Mouse (Mus musculus): ENCODE results near the gene Naa50. TPM values are rescaled to one million over a fixed set of nuclear protein-coding genes. Genes with fewer than 3 reads are reported as not detected.

Naa50 gene
- polyA plus RNA-seq, 1 experiment from 2014 or later = 91.3 TPM

DNA sequence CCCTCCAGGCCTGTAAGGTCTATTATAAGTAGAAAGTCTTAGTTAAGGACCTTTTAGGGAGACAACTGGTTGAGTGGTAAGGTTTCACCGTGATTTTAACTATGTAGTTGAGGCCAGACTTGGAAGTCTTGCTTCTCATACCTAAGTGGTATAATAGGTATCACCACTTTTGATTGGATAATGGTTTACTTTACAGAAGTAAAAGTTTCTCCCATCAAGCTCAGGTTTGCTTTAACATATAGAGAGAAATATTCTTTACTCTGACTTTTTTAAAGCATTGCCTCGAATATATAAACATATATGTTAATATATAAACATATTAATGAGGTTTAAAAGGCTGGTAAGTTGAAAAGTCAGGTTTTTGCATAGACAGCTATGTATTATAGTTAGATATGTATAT lies 24.2 kb downstream of the Naa50 start:
- WGBS = 87% methylated on average over 2 of the region's 2 CpGs
- ATAC-seq (ENCODE audit: low read depth) = no peak
- no peaks in the 10 kb centered on the region for H3K9me3 ChIP-seq (ENCODE audit: control insufficient read depth, low read length)

DNA sequence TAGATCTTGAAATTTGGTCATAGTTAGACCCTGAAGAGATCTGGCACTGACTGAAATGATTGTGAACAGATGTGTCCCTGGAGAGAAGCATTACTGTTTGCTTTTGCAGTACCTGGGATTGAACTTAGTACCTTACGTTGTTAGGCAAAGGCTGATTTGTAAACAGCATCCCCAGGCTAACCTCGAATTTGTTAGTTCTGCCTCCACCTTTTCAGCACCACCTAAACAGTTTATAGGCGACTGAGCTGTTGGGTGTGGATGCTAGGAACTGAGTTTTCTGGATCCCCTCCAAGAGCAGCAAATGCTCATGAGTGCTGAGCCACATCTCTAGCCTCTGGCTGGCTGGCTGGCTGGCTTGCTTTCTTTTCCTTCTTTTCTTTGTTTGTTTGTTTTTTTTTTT lies 25.6 kb downstream of the Naa50 start:
- no peaks in the 10 kb centered on the region for H3K36me3 ChIP-seq (ENCODE audit: control insufficient read depth, insufficient read depth, low read length)
- no peak overlapping the region for H3K9ac ChIP-seq (ENCODE audit: low read length)
- H3K4me3 ChIP-seq (ENCODE audit: low read length) = no peak overlapping the region
- no peak for ATAC-seq (ENCODE audit: low read depth)
- no peak overlapping the region for H3K4me2 ChIP-seq (ENCODE audit: low read depth, low read length)
- H3K9me3 ChIP-seq (ENCODE audit: control insufficient read depth, low read length) = no peaks in the 10 kb centered on the region
- no peaks in the 10 kb centered on the region for H3K27me3 ChIP-seq (ENCODE audit: control insufficient read depth, insufficient read depth, low read depth, low read length)
- WGBS = 47% methylated on average over 3 of the region's 3 CpGs
- H3K27ac ChIP-seq (ENCODE audit: low read length) = no peak overlapping the region
- no peaks in the 10 kb centered on the region for H3K4me1 ChIP-seq (replicated peaks; ENCODE audit: control insufficient read depth, insufficient read depth, low read length)

More for the DNA sequence above, 24.2 kb downstream of the Naa50 start:
- no peaks in the 10 kb centered on the region for H3K27me3 ChIP-seq (ENCODE audit: control insufficient read depth, insufficient read depth, low read depth, low read length)
- H3K4me3 ChIP-seq (ENCODE audit: low read length) = no peak overlapping the region
- H3K4me1 ChIP-seq (replicated peaks; ENCODE audit: control insufficient read depth, insufficient read depth, low read length) = no peaks in the 10 kb centered on the region
- H3K9ac ChIP-seq (ENCODE audit: low read length) = no peak overlapping the region
- H3K4me2 ChIP-seq (ENCODE audit: low read depth, low read length) = no peak overlapping the region
- no peak overlapping the region for H3K27ac ChIP-seq (ENCODE audit: low read length)
- peaks cover 2% of the 10 kb centered on the region; the same call in 1 of the 2 replicates for H3K36me3 ChIP-seq (ENCODE audit: control insufficient read depth, insufficient read depth, low read length)

DNA sequence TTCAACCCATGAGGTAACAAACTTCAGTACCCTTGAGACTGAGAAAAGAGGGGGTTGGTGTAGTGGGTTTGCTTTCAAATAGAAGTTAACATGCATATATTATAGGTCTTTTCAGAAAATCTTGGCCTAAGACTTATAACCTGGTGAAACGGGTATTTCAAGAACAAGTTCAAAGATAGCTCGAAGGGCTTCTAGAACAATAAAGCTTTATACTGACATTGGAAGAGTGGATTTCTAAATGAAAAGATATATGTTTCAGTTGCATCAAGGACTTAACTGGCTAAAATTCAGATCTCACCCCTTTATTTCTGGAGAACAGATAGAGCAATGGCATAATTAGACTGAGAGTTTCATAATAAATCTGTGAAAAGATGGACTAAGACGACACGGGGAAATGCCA lies 29.4 kb downstream of the Naa50 start:
- Histone ChIP-seq H3K27me3 (ENCODE audit: control insufficient read depth, insufficient read depth, low read depth, low read length) (no peaks in the 10 kb centered on the region), H3K27ac (ENCODE audit: low read length) (no peak overlapping the region), H3K9ac (ENCODE audit: low read length) (no peak overlapping the region), H3K4me3 (ENCODE audit: low read length) (no peak overlapping the region), H3K4me1 (replicated peaks; ENCODE audit: control insufficient read depth, insufficient read depth, low read length) (peaks cover 2% of the 10 kb centered on the region), H3K36me3 (ENCODE audit: control insufficient read depth, insufficient read depth, low read length) (no peaks in the 10 kb centered on the region), H3K4me2 (ENCODE audit: low read depth, low read length) (no peak overlapping the region), H3K9me3 (ENCODE audit: control insufficient read depth, low read length) (no peaks in the 10 kb centered on the region)
- 64% methylated on average over 4 of the region's 4 CpGs for WGBS
- no peak for ATAC-seq (ENCODE audit: low read depth)

DNA sequence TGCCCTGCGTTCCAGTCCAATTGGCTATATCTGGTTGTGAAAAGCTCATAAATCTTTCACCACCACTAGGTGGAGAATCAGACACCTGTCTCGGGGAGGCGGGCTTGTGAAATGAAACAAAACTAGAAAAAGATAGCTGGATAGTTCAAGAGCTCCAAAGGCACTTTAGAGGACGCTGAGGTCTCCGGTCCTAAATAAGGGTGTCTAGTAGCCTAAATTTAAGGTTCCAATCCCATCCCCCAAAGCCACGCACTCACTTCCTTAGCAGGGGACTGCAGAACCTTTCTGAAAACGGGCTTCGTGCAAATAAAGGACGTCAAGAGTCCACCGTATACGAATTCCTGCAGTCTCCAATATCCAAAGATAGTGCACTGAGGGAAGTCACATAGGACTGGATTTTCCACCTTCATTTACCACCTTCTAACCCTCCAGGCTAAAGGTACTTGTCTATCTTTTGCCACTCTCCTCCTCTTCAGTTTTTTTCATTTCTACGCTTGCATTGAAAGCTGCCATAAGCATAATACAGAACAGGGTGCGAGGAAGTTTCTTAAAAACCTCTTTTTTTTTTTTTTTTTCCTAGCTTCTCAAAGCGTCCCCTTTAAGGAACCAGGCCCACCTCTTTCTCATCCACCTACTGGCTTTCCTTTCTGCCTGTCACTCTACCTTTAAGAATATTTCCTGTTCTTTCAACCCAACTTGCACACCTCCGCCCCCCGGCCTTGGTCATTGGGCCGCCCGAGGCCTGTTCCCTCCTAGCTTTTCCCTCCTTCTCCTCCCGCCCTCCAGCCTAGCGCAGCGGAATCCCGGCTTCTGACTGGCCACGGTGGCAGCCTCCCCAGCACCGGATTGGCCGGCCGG lies 32.9 kb downstream of the Naa50 start:
- peak overlapping the region; percentile 95 for H3K9ac ChIP-seq (ENCODE audit: low read length)
- H3K27ac ChIP-seq (ENCODE audit: low read length) = peak overlapping the region; percentile 90
- under 1% methylated on average over 26 of the region's 26 CpGs for WGBS
- H3K27me3 ChIP-seq (ENCODE audit: control insufficient read depth, insufficient read depth, low read depth, low read length) = no peaks in the 10 kb centered on the region
- H3K4me2 ChIP-seq (ENCODE audit: low read depth, low read length) = peak overlapping the region; percentile 70
- H3K4me3 ChIP-seq (ENCODE audit: low read length) = peak overlapping the region; percentile 68
- H3K4me1 ChIP-seq (replicated peaks; ENCODE audit: control insufficient read depth, insufficient read depth, low read length) = peaks cover 12% of the 10 kb centered on the region
- no peaks in the 10 kb centered on the region for H3K9me3 ChIP-seq (ENCODE audit: control insufficient read depth, low read length)
- H3K36me3 ChIP-seq (ENCODE audit: control insufficient read depth, insufficient read depth, low read length) = no peaks in the 10 kb centered on the region
- ATAC-seq (ENCODE audit: low read depth) = peak; percentile 100

DNA sequence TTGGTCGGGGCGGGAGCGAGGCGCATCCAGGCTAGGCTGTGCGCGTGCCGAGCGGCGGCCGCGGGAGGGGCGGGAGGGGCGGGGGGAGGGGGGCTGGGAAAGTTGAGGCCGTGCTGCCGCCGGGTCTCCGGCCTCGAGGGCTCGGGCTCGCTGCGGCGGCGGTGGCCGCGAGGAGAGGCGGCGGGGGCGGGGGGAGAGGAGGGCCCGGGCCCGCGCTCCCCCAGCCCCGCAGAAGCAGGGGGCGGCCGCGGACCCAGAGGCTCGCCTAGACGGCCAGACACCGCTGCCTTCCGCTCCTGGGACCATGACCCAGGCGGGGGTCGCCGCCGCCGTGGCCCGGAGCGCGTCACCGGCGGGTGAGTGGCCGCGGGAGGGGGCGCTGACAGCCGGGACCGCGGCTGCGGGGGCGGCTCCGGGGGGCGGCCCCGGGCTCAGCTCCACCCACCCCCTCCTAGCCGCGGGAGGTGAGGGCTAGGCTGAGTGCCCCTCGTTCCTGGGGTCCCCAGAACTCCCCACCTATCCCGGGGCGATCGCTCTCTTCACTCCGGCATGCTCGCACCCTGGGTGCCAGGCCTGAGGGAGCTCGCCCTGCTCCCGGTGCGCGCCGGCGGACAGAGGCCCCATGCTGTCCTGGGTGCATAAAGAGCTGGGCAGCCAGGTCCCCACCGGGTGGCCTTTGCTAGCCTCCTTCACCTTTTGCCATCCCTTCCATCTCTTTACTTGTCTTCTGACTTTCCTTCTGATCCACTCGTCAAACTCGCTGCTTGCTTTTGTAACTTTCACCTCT lies 33.7 kb downstream of the Naa50 start, which contains the start of gene Usf3:
Usf3 (plus strand) TSS at position 92 of the 787 bp plus-strand sequence.
- ATAC-seq (ENCODE audit: low read depth) = peak; percentile 72
- Histone ChIP-seq H3K9ac (ENCODE audit: low read length) (peak within 1 kb of the TSS; percentile 95), H3K9me3 (ENCODE audit: control insufficient read depth, low read length) (no peaks in the 10 kb centered on the region), H3K4me2 (ENCODE audit: low read depth, low read length) (peak within 1 kb of the TSS; percentile 70), H3K4me3 (ENCODE audit: low read length) (peak within 1 kb of the TSS; percentile 68), H3K27ac (ENCODE audit: low read length) (peak within 1 kb of the TSS; percentile 97), H3K4me1 (replicated peaks; ENCODE audit: control insufficient read depth, insufficient read depth, low read length) (peaks cover 15% of the 10 kb centered on the region), H3K27me3 (ENCODE audit: control insufficient read depth, insufficient read depth, low read depth, low read length) (no peaks in the 10 kb centered on the region), H3K36me3 (ENCODE audit: control insufficient read depth, insufficient read depth, low read length) (no peaks in the 10 kb centered on the region)
- under 1% methylated on average over 35 of the region's 77 CpGs for WGBS

DNA sequence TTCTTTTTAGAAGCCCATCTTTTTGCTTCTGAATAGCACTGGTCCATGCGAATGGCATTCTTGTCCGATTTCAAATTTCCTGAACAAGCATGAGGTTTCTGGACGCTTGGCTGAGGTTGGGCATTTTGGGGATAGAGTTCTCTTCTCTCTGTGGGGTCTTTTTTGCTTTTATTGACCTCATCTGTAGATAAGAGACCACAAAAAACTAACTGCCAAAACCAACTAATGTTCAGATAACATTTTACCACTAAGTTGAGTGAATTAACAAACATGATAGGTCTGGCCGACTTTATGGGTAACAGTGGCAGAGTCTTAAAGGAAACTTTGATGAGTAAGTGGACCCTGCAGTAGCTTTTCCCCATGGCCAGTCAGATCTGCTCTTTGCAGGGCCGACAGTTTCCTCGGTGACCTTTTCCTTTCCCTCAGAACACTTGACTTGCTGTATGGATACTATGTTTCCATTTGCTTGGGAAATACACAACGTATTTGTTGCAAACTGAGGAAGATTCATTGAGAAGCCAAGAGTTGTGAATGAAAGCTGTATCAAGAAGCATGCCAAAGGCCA lies 34.4 kb downstream of the Naa50 start:
- Histone ChIP-seq H3K4me1 (replicated peaks; ENCODE audit: control insufficient read depth, insufficient read depth, low read length) (peaks cover 15% of the 10 kb centered on the region), H3K9me3 (ENCODE audit: control insufficient read depth, low read length) (no peaks in the 10 kb centered on the region), H3K36me3 (ENCODE audit: control insufficient read depth, insufficient read depth, low read length) (no peaks in the 10 kb centered on the region), H3K4me2 (ENCODE audit: low read depth, low read length) (peak overlapping the region; percentile 66), H3K4me3 (ENCODE audit: low read length) (peak overlapping the region; percentile 68), H3K9ac (ENCODE audit: low read length) (peak overlapping the region; percentile 95), H3K27me3 (ENCODE audit: control insufficient read depth, insufficient read depth, low read depth, low read length) (no peaks in the 10 kb centered on the region), H3K27ac (ENCODE audit: low read length) (peak overlapping the region; percentile 97)
- WGBS = 6% methylated on average over 7 of the region's 7 CpGs
- ATAC-seq (ENCODE audit: low read depth) = no peak

DNA sequence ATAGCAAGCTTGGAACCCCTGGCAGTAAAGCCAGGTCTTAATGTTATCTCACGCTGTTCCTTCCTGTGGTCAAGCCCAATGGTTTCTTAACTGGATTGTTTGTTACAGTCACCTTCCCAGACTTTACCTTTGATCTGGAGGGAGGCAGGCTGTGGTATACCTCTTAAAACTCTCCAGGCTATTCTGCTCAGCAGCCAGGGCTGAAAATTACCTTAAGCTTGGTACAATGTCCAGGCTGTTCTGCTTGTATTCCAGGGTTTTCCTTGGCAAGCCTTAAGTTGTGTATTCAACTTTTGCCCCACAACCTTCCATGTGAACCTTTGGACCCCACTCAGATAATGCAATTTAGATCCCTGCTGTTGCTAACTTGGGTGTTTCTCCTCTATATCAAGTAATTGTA lies 35.4 kb downstream of the Naa50 start:
- ATAC-seq (ENCODE audit: low read depth) = no peak
- Histone ChIP-seq H3K9ac (ENCODE audit: low read length) (no peak overlapping the region), H3K36me3 (ENCODE audit: control insufficient read depth, insufficient read depth, low read length) (no peaks in the 10 kb centered on the region), H3K27ac (ENCODE audit: low read length) (no peak overlapping the region), H3K4me1 (replicated peaks; ENCODE audit: control insufficient read depth, insufficient read depth, low read length) (peaks cover 15% of the 10 kb centered on the region), H3K4me2 (ENCODE audit: low read depth, low read length) (no peak overlapping the region), H3K27me3 (ENCODE audit: control insufficient read depth, insufficient read depth, low read depth, low read length) (no peaks in the 10 kb centered on the region), H3K4me3 (ENCODE audit: low read length) (no peak overlapping the region), H3K9me3 (ENCODE audit: control insufficient read depth, low read length) (no peaks in the 10 kb centered on the region)
- WGBS = 49% methylated on average over 1 of the region's 1 CpGs

DNA sequence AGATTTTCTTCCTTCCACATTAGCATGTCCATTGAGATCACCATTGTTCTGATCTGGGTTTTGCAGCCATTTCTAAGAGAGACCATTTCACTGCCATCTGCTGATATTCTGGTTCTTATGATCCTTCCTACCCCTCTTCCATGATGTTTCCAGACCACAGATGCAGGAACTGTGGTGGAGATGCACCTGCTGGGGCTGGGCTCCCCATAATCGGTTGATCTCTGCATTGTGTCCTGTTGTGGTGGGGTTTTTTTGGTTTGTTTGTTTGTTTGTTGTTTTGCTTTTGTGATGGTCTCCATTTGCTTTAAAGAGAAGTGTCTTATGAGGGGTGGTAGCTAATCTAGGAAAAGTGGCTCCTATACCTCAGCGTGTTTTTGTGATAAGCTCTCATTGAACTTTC lies 36.9 kb downstream of the Naa50 start:
- H3K27ac ChIP-seq (ENCODE audit: low read length) = no peak overlapping the region
- no peaks in the 10 kb centered on the region for H3K36me3 ChIP-seq (ENCODE audit: control insufficient read depth, insufficient read depth, low read length)
- ATAC-seq (ENCODE audit: low read depth) = no peak
- H3K9me3 ChIP-seq (ENCODE audit: control insufficient read depth, low read length) = no peaks in the 10 kb centered on the region
- 94% methylated on average over 2 of the region's 2 CpGs for WGBS
- H3K4me1 ChIP-seq (replicated peaks; ENCODE audit: control insufficient read depth, insufficient read depth, low read length) = peaks cover 15% of the 10 kb centered on the region
- no peak overlapping the region for H3K9ac ChIP-seq (ENCODE audit: low read length)
- H3K27me3 ChIP-seq (ENCODE audit: control insufficient read depth, insufficient read depth, low read depth, low read length) = no peaks in the 10 kb centered on the region
- H3K4me3 ChIP-seq (ENCODE audit: low read length) = no peak overlapping the region
- no peak overlapping the region for H3K4me2 ChIP-seq (ENCODE audit: low read depth, low read length)

DNA sequence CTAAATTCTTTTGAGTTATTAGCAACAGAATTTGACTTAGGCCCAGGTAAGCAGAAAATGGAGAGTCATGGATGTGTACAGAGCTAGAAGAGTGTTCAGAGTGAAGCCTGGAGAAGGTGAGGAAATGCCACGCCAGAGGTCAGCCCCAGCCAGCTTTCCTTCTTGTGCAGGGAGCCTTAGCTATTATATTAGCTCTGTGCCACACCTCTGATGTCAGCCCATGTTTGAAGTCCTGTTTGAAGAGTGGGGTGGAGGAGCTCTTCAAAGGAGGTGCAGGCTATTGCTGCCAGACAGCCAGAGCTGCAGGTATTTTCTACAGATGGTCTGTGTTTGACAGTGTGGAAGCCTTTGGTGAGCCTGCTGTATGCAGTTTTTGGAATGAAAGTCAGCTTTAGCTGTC lies 38.9 kb downstream of the Naa50 start:
- 55% methylated on average over 1 of the region's 1 CpGs for WGBS

More for the DNA sequence above, 38.9 kb downstream of the Naa50 start:
- Histone ChIP-seq H3K9me3 (ENCODE audit: control insufficient read depth, low read length) (no peaks in the 10 kb centered on the region), H3K27me3 (ENCODE audit: control insufficient read depth, insufficient read depth, low read depth, low read length) (no peaks in the 10 kb centered on the region), H3K4me2 (ENCODE audit: low read depth, low read length) (no peak overlapping the region), H3K36me3 (ENCODE audit: control insufficient read depth, insufficient read depth, low read length) (no peaks in the 10 kb centered on the region), H3K4me3 (ENCODE audit: low read length) (no peak overlapping the region), H3K9ac (ENCODE audit: low read length) (no peak overlapping the region), H3K27ac (ENCODE audit: low read length) (peak overlapping the region; percentile 21; the same call in 1 of the 2 replicates), H3K4me1 (replicated peaks; ENCODE audit: control insufficient read depth, insufficient read depth, low read length) (peaks cover 15% of the 10 kb centered on the region)
- ATAC-seq (ENCODE audit: low read depth) = peak; percentile 79
